Mouse (Mus musculus): ENCODE measurements around the gene Oog3.

The Oog3 gene

DNA sequence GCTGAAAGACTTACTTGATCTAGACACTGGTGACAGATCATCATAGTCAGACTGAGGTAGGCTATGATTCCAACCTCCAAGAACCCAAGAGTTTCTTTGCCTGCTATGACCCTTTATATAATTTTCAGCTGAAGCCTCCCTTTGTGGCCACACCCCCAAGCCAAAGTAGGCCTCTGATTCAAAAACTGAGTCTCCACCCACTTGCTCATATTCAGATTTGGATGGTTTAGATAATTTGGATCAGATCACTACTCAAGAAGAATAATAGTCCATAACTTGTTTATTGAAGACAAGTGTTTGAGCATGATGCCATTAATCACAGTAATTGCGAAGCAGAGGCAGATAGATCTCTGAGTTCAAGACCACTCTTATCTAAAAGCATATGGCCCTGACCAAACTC is at the start of gene Oog3:
Gene Oog3 (minus strand): TSS at position 101 of the 400 bp plus-strand sequence.
- no peak for DNase-seq (ENCODE audit: low read depth, low spot score)

DNA sequence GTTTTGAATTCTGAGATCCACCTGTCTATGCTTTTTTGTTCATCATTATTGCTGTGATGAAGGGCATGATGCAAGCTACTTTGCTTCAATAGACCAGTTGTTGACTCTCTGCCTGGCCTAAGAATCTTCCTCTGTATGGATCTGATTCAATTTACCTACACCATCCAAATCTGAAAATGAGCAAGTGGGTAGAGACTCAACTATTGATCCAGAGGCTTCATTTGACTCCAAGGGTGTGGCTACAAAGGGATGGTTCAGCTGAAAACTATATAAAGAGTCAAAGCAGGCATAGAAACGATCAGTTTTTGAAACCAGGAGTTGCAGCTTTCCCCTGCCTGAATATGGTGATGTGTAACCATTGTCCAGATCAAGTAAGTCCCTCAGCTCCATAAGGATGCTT is 28.0 kb upstream of the Oog3 start, which contains the start of gene Oog2:
Gene Oog2 (plus strand): TSS at position 301 of the 400 bp plus-strand sequence.
- no peak for DNase-seq (ENCODE audit: low read depth, low spot score)

Data from CD4-positive helper T cell, adult 2 months (primary cell).